Mouse (Mus musculus) liver, embryonic 14.5 days (tissue): ENCODE measurements around the gene Cebpa. TPM values are rescaled to one million over a fixed set of nuclear protein-coding genes. Genes with fewer than 3 reads are reported as not detected.

Experiments
- ATAC-seq: fragments of 200-750 bp; cut with Nextera tagmentation; 2 replicates; pipeline ENCODE4 v1.8.0; 2017; ENCODE audit warnings: moderate number of reproducible peaks, mild to moderate bottlenecking, moderate library complexity; ENCODE audit not compliant: insufficient read depth
- DNase-seq, 3 experiments: peaks; one replicate each; pipeline ENCODE4 v3.0.0-alpha.2; 2012 to 2013; ENCODE audit warnings: low read depth in 3 of 3, low spot score in 3 of 3
- H3K27ac ChIP-seq: fragments of 300-500 bp; sonication (generic); 2 replicates; pipeline ENCODE4 v1.5.1; 2014; ENCODE audit warnings: moderate library complexity, mild to moderate bottlenecking, control low read depth, inconsistent platforms
- H3K27me3 ChIP-seq: fragments of 300-500 bp; sonication (generic); 2 replicates; pipeline ENCODE4 v1.6.1; 2014; ENCODE audit warnings: mild to moderate bottlenecking, low read length, moderate library complexity; ENCODE audit not compliant: control insufficient read depth, insufficient read depth
- H3K36me3 ChIP-seq: fragments of 300-500 bp; sonication (generic); replicated peaks from 2 replicates; pipeline ENCODE4 v1.6.1; 2014; ENCODE audit warnings: low read depth; ENCODE audit not compliant: control insufficient read depth, insufficient read depth
- H3K4me1 ChIP-seq, 2 experiments: fragments of 200-500 bp in 1 of 2; fragments of 300-500 bp in 1 of 2; sonication (generic) in 1 of 2; replicated peaks; 2 replicates each; pipeline ENCODE4 v1.6.1; 2012 to 2014; ENCODE audit warnings: antibody characterized with exemption in 1 of 2, inconsistent platforms in 1 of 2, low read length in 1 of 2; ENCODE audit not compliant: control insufficient read depth in 2 of 2, insufficient read depth in 2 of 2
- H3K4me2 ChIP-seq: fragments of 300-500 bp; sonication (generic); 2 replicates; pipeline ENCODE4 v1.6.1; 2014; ENCODE audit warnings: low read depth, mild to moderate bottlenecking, control low read depth, moderate library complexity
- H3K4me3 ChIP-seq, 2 experiments: fragments of 200-500 bp in 1 of 2; fragments of 300-500 bp in 1 of 2; sonication (generic) in 1 of 2; 2 replicates each; pipeline ENCODE4 v1.5.1; 2012 to 2014; ENCODE audit warnings: low read depth in 2 of 2, low read length in 2 of 2, mild to moderate bottlenecking in 2 of 2, control low read depth in 1 of 2, inconsistent platforms in 1 of 2, moderate library complexity in 1 of 2; ENCODE audit not compliant: insufficient read depth in 1 of 2
- H3K9ac ChIP-seq: fragments of 300-500 bp; sonication (generic); replicated peaks from 2 replicates; pipeline ENCODE4 v1.6.1; 2014; ENCODE audit warnings: mild to moderate bottlenecking, control low read depth, moderate library complexity
- H3K9me3 ChIP-seq: fragments of 300-500 bp; sonication (generic); 2 replicates; pipeline ENCODE4 v1.6.1; 2016; ENCODE audit warnings: low read length, mixed read lengths; ENCODE audit not compliant: control insufficient read depth
- CTCF ChIP-seq: IDR thresholded peaks from 2 replicates; pipeline ENCODE4 v1.5.1; 2016; ENCODE audit warnings: antibody characterized with exemption, low read depth, control low read depth
- EP300 ChIP-seq: IDR thresholded peaks from 2 replicates; pipeline ENCODE4 v1.6.1; 2016; ENCODE audit warnings: antibody characterized with exemption, low read depth
- WGBS: fragments of 180-500 bp; shearing (Covaris S2); extraction: QIAGEN DNeasy Blood & Tissue Kit; methylation state at CpG from one replicate; pipeline ENCODE4 v1.1.7; 2014; ENCODE audit not compliant: insufficient replicate concordance; 5-methylcytosine and 5-hydroxymethylcytosine counted together
- polyA plus RNA-seq, 2 experiments: library from polyadenylated mRNA; depleted of rRNA in 1 of 2; stranded (reverse) in 1 of 2; unstranded in 1 of 2; fragments of >200 nt; fragmentation: Nextera tagmentation in 1 of 2; extraction: Ambion mirVana in 1 of 2; gene quantifications; 2 replicates each; pipeline versions ENCODE4 v1.2.1 to v1.2.3; 2012 to 2014

The Cebpa gene
- polyA plus RNA-seq, 2 experiments = 7.1 to 15.0 TPM

DNA sequence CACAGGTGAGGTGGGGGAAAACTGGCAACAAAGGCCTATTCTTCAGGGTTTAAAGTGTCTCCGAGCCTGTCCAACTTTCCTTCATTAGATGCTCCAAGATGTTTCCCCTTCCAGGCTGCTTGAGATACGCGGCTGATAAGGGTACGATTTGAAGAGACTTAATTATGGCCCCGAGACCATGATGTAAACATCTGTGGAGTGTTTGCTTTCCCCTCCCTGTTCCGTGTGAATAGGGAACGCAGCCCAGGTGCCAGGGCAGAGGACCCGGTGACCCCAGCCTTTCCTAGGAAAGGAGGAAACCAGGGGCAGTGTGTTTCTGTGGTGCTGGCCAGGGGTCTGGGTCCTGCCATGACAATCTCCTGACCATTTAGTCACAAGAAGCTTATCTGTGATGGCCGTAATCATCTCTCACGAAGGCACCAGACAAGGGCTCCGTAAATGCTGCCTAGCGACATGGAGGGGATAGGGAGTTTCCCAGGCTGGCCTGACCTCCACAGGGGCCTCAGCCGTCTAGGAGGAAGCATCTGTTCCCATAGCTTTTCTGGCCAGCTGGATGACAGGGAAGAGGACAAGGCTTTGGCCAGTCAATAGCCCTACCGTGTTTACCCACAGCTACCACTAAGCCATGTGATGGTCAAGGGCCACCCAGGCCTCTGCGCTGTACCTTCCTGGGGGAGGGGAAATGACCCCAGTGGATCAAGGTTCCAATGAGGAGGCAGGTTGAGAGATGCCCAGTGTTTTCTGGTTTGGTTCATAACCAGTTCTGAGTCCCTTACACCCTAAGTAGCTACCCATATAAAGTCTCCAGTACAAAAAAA is 30.7 kb downstream of the Cebpa start:
- Histone ChIP-seq H3K4me1 (peaks cover 0 to 32% of the 10 kb centered on the region in 2 experiments; a peak in 2 of 4 replicates), H3K9ac (no peak overlapping the region), H3K9me3 (no peaks in the 10 kb centered on the region), H3K4me2 (no peak overlapping the region), H3K27me3 (no peaks in the 10 kb centered on the region), H3K27ac (no peak overlapping the region), H3K4me3 (no peak overlapping the region), H3K36me3 (no peaks in the 10 kb centered on the region)
- peak; percentile 78 for ATAC-seq
- DNase-seq = peak in 1 of 3 experiments; percentile 36
- WGBS = 59% methylated on average over 15 of the region's 15 CpGs
- TF ChIP-seq CTCF = no peak
- no peak for TF ChIP-seq EP300

- TF ChIP-seq CTCF (no peak), EP300 (no peak)
- ATAC-seq (no peak), DNase-seq (no peak)
- no peaks in the 10 kb centered on the region for H3K9me3 ChIP-seq
- 26% methylated on average over 5 of the region's 5 CpGs for WGBS
- no peaks in the 10 kb centered on the region for H3K27me3 ChIP-seq
- H3K9ac ChIP-seq = no peak overlapping the region
- H3K27ac ChIP-seq = no peak overlapping the region
- H3K4me1 ChIP-seq = peaks cover 0 to 28% of the 10 kb centered on the region in 2 experiments; a peak in 2 of 4 replicates
- H3K4me3 ChIP-seq = no peak overlapping the region
- no peaks in the 10 kb centered on the region for H3K36me3 ChIP-seq
- H3K4me2 ChIP-seq = no peak overlapping the region
Measured at GRCm38 (mm10) chr7:35150860-35151259, 31.8 kb downstream of the Cebpa start.

- H3K36me3 ChIP-seq = no peaks in the 10 kb centered on the region
- no peaks in the 10 kb centered on the region for H3K27me3 ChIP-seq
- WGBS = 10% methylated on average over 12 of the region's 12 CpGs
- no peaks in the 10 kb centered on the region for H3K9me3 ChIP-seq
- no peak overlapping the region for H3K4me2 ChIP-seq
- ATAC-seq = no peak
- H3K9ac ChIP-seq = no peak overlapping the region
- H3K4me1 ChIP-seq = peaks cover 0 to 19% of the 10 kb centered on the region in 2 experiments; a peak in 2 of 4 replicates
- no peak overlapping the region for H3K4me3 ChIP-seq
- no peak overlapping the region for H3K27ac ChIP-seq
- TF ChIP-seq EP300 (no peak), CTCF (no peak)
- no peak for DNase-seq
Measured at GRCm38 (mm10) chr7:35154449-35154848, 35.4 kb downstream of the Cebpa start.

- ATAC-seq = no peak
Measured at GRCm38 (mm10) chr7:35156561-35157477, 37.7 kb downstream of the Cebpa start.

GRCm38 (mm10) chr7:35157512-35157911 is 38.4 kb downstream of the Cebpa start:
- WGBS = 32% methylated on average over 3 of the region's 3 CpGs
- ATAC-seq = no peak
- TF ChIP-seq EP300 (no peak), CTCF (no peak)

More at GRCm38 (mm10) chr7:35156561-35157477, 37.7 kb downstream of the Cebpa start:
- H3K9me3 ChIP-seq = no peaks in the 10 kb centered on the region
- WGBS = 23% methylated on average over 16 of the region's 16 CpGs
- H3K4me1 ChIP-seq = peaks cover 0 to 9% of the 10 kb centered on the region in 2 experiments; a peak in 2 of 4 replicates
- TF ChIP-seq CTCF (no peak), EP300 (no peak)
- DNase-seq = no peak
- H3K27ac ChIP-seq = no peak overlapping the region
- H3K36me3 ChIP-seq = no peaks in the 10 kb centered on the region
- no peak overlapping the region for H3K9ac ChIP-seq
- H3K4me2 ChIP-seq = no peak overlapping the region
- no peak overlapping the region for H3K4me3 ChIP-seq
- H3K27me3 ChIP-seq = no peaks in the 10 kb centered on the region

More at GRCm38 (mm10) chr7:35157512-35157911, 38.4 kb downstream of the Cebpa start:
- Histone ChIP-seq H3K4me3 (no peak overlapping the region), H3K9me3 (no peaks in the 10 kb centered on the region), H3K4me1 (peaks cover 0 to 9% of the 10 kb centered on the region in 2 experiments; a peak in 2 of 4 replicates), H3K4me2 (no peak overlapping the region), H3K27me3 (no peaks in the 10 kb centered on the region), H3K9ac (no peak overlapping the region), H3K27ac (no peak overlapping the region), H3K36me3 (no peaks in the 10 kb centered on the region)
- no peak for DNase-seq
